ENCODE assay signal across 8 mouse cellular contexts in genomic region chr13:95221882-95222568, GRCm38 (mm10). TPM values are rescaled to one million over a fixed set of nuclear protein-coding genes. Genes with fewer than 3 reads are reported as not detected.
DNase-seq lines count a peak whose midpoint lies in the region; ATAC-seq and TF ChIP-seq lines count a peak whose summit lies in the region.

No protein-coding gene starts in this region.

- no peak; the same call in 1 of the 2 replicates for ATAC-seq in kidney, embryonic 16.5 days (ENCODE audit: low FRiP score, low TSS enrichment)
- peak; percentile 17; the same call in 1 of the 2 replicates for ATAC-seq in hindbrain, embryonic 14.5 days (ENCODE audit: low FRiP score)
- ATAC-seq in liver, embryonic 16.5 days (ENCODE audit: low read depth) = no peak
- no peak for ATAC-seq in CD4-positive, CD25-positive, alpha-beta regulatory T cell, adult 4 months

- no peaks in the 10 kb centered on the region for H3K4me1 ChIP-seq in kidney, embryonic 16.5 days (ENCODE audit: insufficient read depth, low read length)
- peaks cover 11% of the 10 kb centered on the region; the same call in 1 of the 2 replicates for H3K4me1 ChIP-seq in hindbrain, embryonic 14.5 days (replicated peaks; ENCODE audit: control insufficient read depth, insufficient read depth, low read length)
- H3K4me1 ChIP-seq in liver, embryonic 16.5 days (ENCODE audit: control insufficient read depth, low read depth, low read length) = no peaks in the 10 kb centered on the region
- H3K4me1 ChIP-seq in small intestine, adult 2 months (ENCODE audit: control insufficient read depth, insufficient read depth, insufficient read length, low read length) = no peaks in the 10 kb centered on the region

- peaks cover 23% of the 10 kb centered on the region for H3K27me3 ChIP-seq in kidney, embryonic 16.5 days (ENCODE audit: insufficient read depth, low read length)
- H3K27me3 ChIP-seq in hindbrain, embryonic 14.5 days (ENCODE audit: control insufficient read depth, insufficient read depth, low read length) = peaks cover 17% of the 10 kb centered on the region
- H3K27me3 ChIP-seq in liver, embryonic 16.5 days (ENCODE audit: control insufficient read depth, insufficient read depth, low read depth, low read length) = peaks cover 32% of the 10 kb centered on the region
- H3K27me3 ChIP-seq in small intestine, adult 2 months (ENCODE audit: control insufficient read depth, insufficient read depth, low read length) = no peaks in the 10 kb centered on the region; the same call in 1 of the 2 replicates

- TF ChIP-seq CTCF in small intestine, adult 2 months (IDR thresholded peaks at IDR 0.05; ENCODE audit: extremely low read depth, insufficient read length, insufficient replicate concordance, low read depth, low read length) = no peak

- H3K4me3 ChIP-seq in kidney, embryonic 16.5 days (ENCODE audit: low read length) = peak overlapping the region; percentile 74
- H3K4me3 ChIP-seq in hindbrain, embryonic 14.5 days (replicated peaks; ENCODE audit: low read length) = peak overlapping the region; percentile 79
- peak overlapping the region; percentile 50 for H3K4me3 ChIP-seq in liver, embryonic 16.5 days (ENCODE audit: low read depth, low read length)
- H3K4me3 ChIP-seq in small intestine, adult 2 months (ENCODE audit: low read depth, low read length) = peak overlapping the region; percentile 75

- H3K27ac ChIP-seq in kidney, embryonic 16.5 days (ENCODE audit: low read length) = no peak overlapping the region
- no peak overlapping the region for H3K27ac ChIP-seq in hindbrain, embryonic 14.5 days
- H3K27ac ChIP-seq in liver, embryonic 16.5 days (ENCODE audit: low read length) = no peak overlapping the region
- no peak overlapping the region for H3K27ac ChIP-seq in small intestine, adult 2 months (ENCODE audit: insufficient read depth, low read depth, low read length)

- no peaks in the 10 kb centered on the region for H3K9me3 ChIP-seq in kidney, embryonic 16.5 days (ENCODE audit: low read length)
- no peaks in the 10 kb centered on the region for H3K9me3 ChIP-seq in hindbrain, embryonic 14.5 days (ENCODE audit: control insufficient read depth, low read length)
- no peaks in the 10 kb centered on the region for H3K9me3 ChIP-seq in liver, embryonic 16.5 days (replicated peaks; ENCODE audit: control insufficient read depth, low read length)

- peak overlapping the region; percentile 70 for H3K9ac ChIP-seq in kidney, embryonic 16.5 days (replicated peaks; ENCODE audit: low read length)
- peak overlapping the region; percentile 71 for H3K9ac ChIP-seq in hindbrain, embryonic 14.5 days
- H3K9ac ChIP-seq in liver, embryonic 16.5 days (ENCODE audit: low read depth, low read length) = no peak overlapping the region

- TF ChIP-seq POLR2A in small intestine, adult 2 months (IDR thresholded peaks at IDR 0.05; ENCODE audit: low read depth, low read length) = no peak

- no peaks in the 10 kb centered on the region for H3K36me3 ChIP-seq in kidney, embryonic 16.5 days (ENCODE audit: insufficient read depth, low read length)
- no peaks in the 10 kb centered on the region for H3K36me3 ChIP-seq in hindbrain, embryonic 14.5 days (replicated peaks; ENCODE audit: control insufficient read depth, insufficient read depth)
- no peaks in the 10 kb centered on the region for H3K36me3 ChIP-seq in liver, embryonic 16.5 days (ENCODE audit: control insufficient read depth, insufficient read depth)
- H3K36me3 ChIP-seq in small intestine, adult 2 months (ENCODE audit: control insufficient read depth, insufficient read depth, low read length) = no peaks in the 10 kb centered on the region

- no peak for DNase-seq in kidney, adult 9 months
- peak; percentile 24 for DNase-seq in embryo, embryonic 11 days
- no peak for DNase-seq in hindbrain, embryonic 14.5 days (ENCODE audit: low spot score)
- DNase-seq in urinary bladder, adult 2 months (ENCODE audit: low spot score) = no peak

- peak overlapping the region; percentile 98 for H3K4me2 ChIP-seq in kidney, embryonic 16.5 days (replicated peaks; ENCODE audit: low read depth, low read length)
- peak overlapping the region; percentile 95 for H3K4me2 ChIP-seq in hindbrain, embryonic 14.5 days (replicated peaks)
- H3K4me2 ChIP-seq in liver, embryonic 16.5 days (ENCODE audit: low read depth, low read length) = peak overlapping the region; percentile 60

- WGBS in kidney, embryonic 16.5 days = 3% methylated on average over 24 of the region's 24 CpGs
- 1% methylated on average over 24 of the region's 24 CpGs for whole genome bisulfite sequencing in hindbrain, embryonic 14.5 days
- WGBS in liver, embryonic 16.5 days (ENCODE audit: insufficient replicate concordance) = 4% methylated on average over 24 of the region's 24 CpGs
- 15% methylated on average over 24 of the region's 24 CpGs for WGBS in small intestine, adult 2 months

RNA-seq across cellular contexts. Expression of gene Pde8b, which starts 28.1 kb away (rescaled TPM):
- 12.4 and 14.4 TPM in 2 replicates for polyA plus RNA-seq in kidney, embryonic 16.5 days (2015; fragmentation: Nextera tagmentation; extraction: Ambion mirVana)
- polyA plus RNA-seq in hindbrain, embryonic 14.5 days (2014; fragmentation: Nextera tagmentation; extraction: Ambion mirVana) = 8.0 and 12.2 TPM in 2 replicates
- 0.40 and 0.69 TPM in 2 replicates for polyA plus RNA-seq in liver, embryonic 16.5 days (2015; fragmentation: Nextera tagmentation; extraction: Ambion mirVana)
- 3.4 and 4.8 TPM in 2 replicates for polyA plus RNA-seq in small intestine, adult 2 months (2012; rRNA removed)
- 1 to 10 TPM in 1 of 2 experiments, under 1 TPM in 1; 0.74 to 1.8 TPM for polyA plus RNA-seq in CD4-positive, CD25-positive, alpha-beta regulatory T cell, adult 4 months (2017; shearing (Covaris generic))
- 2.1 TPM in 2 replicates for polyA plus RNA-seq in urinary bladder, adult 2 months (2012; rRNA removed)
